ENCODE assay signal across 8 mouse cellular contexts in genomic region chr8:128024774-128025222, GRCm38 (mm10).
DNase-seq lines count a peak whose midpoint lies in the region; ATAC-seq and TF ChIP-seq lines count a peak whose summit lies in the region.

No protein-coding gene starts in this region.

- no peak overlapping the region for H3K4me3 ChIP-seq in lung, embryonic 14.5 days (ENCODE audit: low read depth, low read length)
- no peak overlapping the region for H3K4me3 ChIP-seq in lung, adult 2 months (replicated peaks; ENCODE audit: extremely low read depth, low read depth, low read length)
- no peak overlapping the region for H3K4me3 ChIP-seq in heart, embryonic 13.5 days
- no peak overlapping the region for H3K4me3 ChIP-seq in midbrain, embryonic 16.5 days (ENCODE audit: low read depth, low read length)

- no peaks in the 10 kb centered on the region for H3K9me3 ChIP-seq in lung, embryonic 14.5 days (ENCODE audit: low read depth, low read length)
- H3K9me3 ChIP-seq in heart, embryonic 13.5 days: no peaks in the 10 kb centered on the region
- no peaks in the 10 kb centered on the region for H3K9me3 ChIP-seq in midbrain, embryonic 16.5 days (replicated peaks; ENCODE audit: control insufficient read depth, low read length, poor library complexity, severe bottlenecking)

- H3K27ac ChIP-seq in lung, embryonic 14.5 days (ENCODE audit: low read depth): peak overlapping the region; percentile 89
- peak overlapping the region; percentile 90 for H3K27ac ChIP-seq in heart, embryonic 13.5 days (replicated peaks)
- no peak overlapping the region for H3K27ac ChIP-seq in midbrain, embryonic 16.5 days (ENCODE audit: low read length)

- H3K4me2 ChIP-seq in lung, embryonic 14.5 days: 0 out of 2 replicates have a peak overlapping the region, but pooled peaks have one; percentile 1
- H3K4me2 ChIP-seq in heart, embryonic 13.5 days: no peak overlapping the region
- H3K4me2 ChIP-seq in midbrain, embryonic 16.5 days (ENCODE audit: low read length): no peak overlapping the region

- no peak overlapping the region for H3K9ac ChIP-seq in lung, embryonic 14.5 days
- H3K9ac ChIP-seq in heart, embryonic 13.5 days: no peak overlapping the region; the same call in 1 of the 2 replicates
- H3K9ac ChIP-seq in midbrain, embryonic 16.5 days (ENCODE audit: low read depth, low read length): no peak overlapping the region

- TF ChIP-seq CTCF in lung, embryonic 14.5 days (IDR thresholded peaks at IDR 0.05; ENCODE audit: low read depth): no peak
- no peak for TF ChIP-seq CTCF in lung, adult 2 months (IDR thresholded peaks at IDR 0.05; ENCODE audit: insufficient read depth, low read length)

- peak; percentile 89 for DNase-seq in lung, embryonic 14.5 days
- no peak for DNase-seq in lung, adult 2 months
- peak; percentile 70 for DNase-seq in kidney, postnatal 14 days
- DNase-seq in left cerebral cortex, postnatal 36 days (ENCODE audit: low spot score in 2 of 2): no peak
- DNase-seq in right cerebral cortex, postnatal 36 days (ENCODE audit: low spot score in 2 of 2): no peak

- peaks cover 14% of the 10 kb centered on the region for H3K4me1 ChIP-seq in lung, embryonic 14.5 days (ENCODE audit: insufficient read depth)
- peaks cover 8% of the 10 kb centered on the region; the same call in 1 of the 2 replicates for H3K4me1 ChIP-seq in lung, adult 2 months (ENCODE audit: control insufficient read depth, insufficient read depth, low read length)
- peaks cover 28% of the 10 kb centered on the region for H3K4me1 ChIP-seq in heart, embryonic 13.5 days
- peaks cover 8% of the 10 kb centered on the region for H3K4me1 ChIP-seq in midbrain, embryonic 16.5 days (ENCODE audit: control insufficient read depth, insufficient read depth, low read length)

- intact Hi-C loops in left cerebral cortex, postnatal 36 days (cut with DNase I): no loop called here

- no peak for TF ChIP-seq POLR2A in lung, adult 2 months (IDR thresholded peaks at IDR 0.05; ENCODE audit: borderline replicate concordance, extremely low read depth, low read depth, low read length)

- no peaks in the 10 kb centered on the region for H3K36me3 ChIP-seq in lung, embryonic 14.5 days (ENCODE audit: insufficient read depth)
- no peaks in the 10 kb centered on the region for H3K36me3 ChIP-seq in heart, embryonic 13.5 days
- H3K36me3 ChIP-seq in midbrain, embryonic 16.5 days (ENCODE audit: control insufficient read depth, insufficient read depth, low read length): no peaks in the 10 kb centered on the region

- ATAC-seq in lung, embryonic 14.5 days (ENCODE audit: insufficient read depth): peak; percentile 83
- ATAC-seq in heart, embryonic 13.5 days (ENCODE audit: extremely low read depth, insufficient number of reproducible peaks, low FRiP score, low TSS enrichment): peak; percentile 43; the same call in 1 of the 2 replicates
- ATAC-seq in midbrain, embryonic 16.5 days: peak; percentile 76
- no peak for ATAC-seq in CD4-positive, CD25-positive, alpha-beta regulatory T cell, adult 4 months

- no peaks in the 10 kb centered on the region for H3K27me3 ChIP-seq in lung, embryonic 14.5 days (ENCODE audit: insufficient read depth, low read length)
- H3K27me3 ChIP-seq in heart, embryonic 13.5 days (replicated peaks): no peaks in the 10 kb centered on the region
- no peaks in the 10 kb centered on the region for H3K27me3 ChIP-seq in midbrain, embryonic 16.5 days (ENCODE audit: control insufficient read depth, insufficient read depth, low read depth, low read length)

- 0% methylated on average over 1 of the region's 2 CpGs for WGBS in lung, embryonic 14.5 days
- WGBS in lung, adult 2 months: 10% methylated on average over 2 of the region's 2 CpGs
- 10% methylated on average over 2 of the region's 2 CpGs for WGBS in heart, embryonic 13.5 days
- no CpG with 5 or more reads among the region's 2 CpGs for WGBS in midbrain, embryonic 16.5 days

Comparison
In these comparisons a context has a peak if more than half of its experiments do, and no peak if none do; other contexts are left out.
1. DNase-seq: peak in lung, embryonic 14.5 days (single experiment) and kidney, postnatal 14 days (single experiment); none in lung, adult 2 months (single experiment), left cerebral cortex, postnatal 36 days (0 of 2) and right cerebral cortex, postnatal 36 days (0 of 2).